Mouse (Mus musculus) urinary bladder, postnatal 4 days (tissue): Measurements from ENCODE around the gene Phlda1.
A peak's percentile ranks its signal among the peaks of the same experiment; 100 is the strongest.
"Not testable (repeated sequence)": the region's sequence is repeated elsewhere in the genome, so short reads cannot be mapped to it uniquely, and the experiment has no call there.

Source experiments
- DNase-seq, 2 experiments: peaks; one replicate each; pipeline ENCODE4 v3.0.0; 2021 to 2022; ENCODE audit warnings: low spot score in 2 of 2

The Phlda1 gene

DNA sequence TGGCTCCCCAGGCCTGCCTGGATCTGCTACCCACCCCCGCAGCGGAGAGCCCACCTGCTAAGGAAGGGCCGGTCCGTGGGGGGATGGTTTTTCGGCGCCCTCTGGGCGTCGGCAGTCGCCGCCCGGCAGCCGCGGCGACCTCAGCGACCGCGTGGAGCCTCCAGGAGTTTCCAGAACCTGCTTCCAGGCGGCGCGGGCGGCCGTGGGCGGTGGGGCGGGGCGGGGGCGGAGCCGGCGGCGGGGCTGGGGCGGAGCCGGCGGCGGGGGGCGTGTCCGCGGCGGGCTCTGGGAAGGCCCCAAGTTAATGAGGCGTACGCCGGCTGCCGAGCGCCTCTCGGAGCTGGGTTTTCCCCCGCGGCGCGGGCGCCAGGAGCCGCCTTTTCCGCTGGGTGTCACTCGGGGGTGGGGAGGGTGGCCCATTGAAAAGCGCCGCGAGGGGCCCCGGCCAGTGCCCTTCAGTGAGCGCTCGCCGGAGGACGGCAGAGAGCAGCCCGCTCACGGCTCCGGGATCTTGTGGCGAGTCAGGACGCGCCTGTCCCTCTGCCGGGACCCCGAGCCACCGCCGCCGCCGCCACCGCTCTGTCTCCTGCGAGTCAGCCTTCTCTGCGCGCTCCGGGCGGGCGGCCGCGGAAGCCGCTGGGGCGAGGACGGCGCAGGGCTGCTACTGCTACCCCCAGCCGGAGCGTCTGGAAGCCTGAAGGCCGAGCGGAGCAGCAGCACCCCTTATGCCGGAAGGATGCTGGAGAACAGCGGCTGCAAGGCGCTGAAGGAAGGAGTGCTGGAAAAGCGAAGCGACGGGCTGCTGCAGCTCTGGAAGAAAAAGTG is at the start of gene Phlda1:
Gene Phlda1 (plus strand): TSS at position 186 of the 825 bp plus-strand sequence.
- DNase-seq = peak; percentile 94 to 96

DNA sequence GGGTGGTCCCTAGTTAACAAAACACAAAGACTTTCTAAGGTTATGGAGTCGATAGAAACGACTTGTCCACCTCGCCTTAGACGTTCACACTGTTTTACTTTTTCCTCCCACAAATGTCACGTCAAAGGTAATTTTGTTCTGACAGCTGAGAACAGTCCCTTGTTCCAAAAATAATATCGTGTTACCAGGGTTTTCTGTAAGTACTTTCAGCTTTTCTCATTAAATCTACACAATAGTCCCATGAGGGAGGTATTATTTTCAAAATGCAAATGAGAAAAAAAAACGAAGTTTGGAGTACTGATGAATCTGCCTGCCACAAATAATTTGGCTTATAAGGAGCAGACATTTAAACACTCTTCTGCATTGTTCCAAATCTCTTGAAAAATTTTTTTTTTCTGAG is 48.0 kb upstream of the Phlda1 start:
- no peak for DNase-seq

DNA sequence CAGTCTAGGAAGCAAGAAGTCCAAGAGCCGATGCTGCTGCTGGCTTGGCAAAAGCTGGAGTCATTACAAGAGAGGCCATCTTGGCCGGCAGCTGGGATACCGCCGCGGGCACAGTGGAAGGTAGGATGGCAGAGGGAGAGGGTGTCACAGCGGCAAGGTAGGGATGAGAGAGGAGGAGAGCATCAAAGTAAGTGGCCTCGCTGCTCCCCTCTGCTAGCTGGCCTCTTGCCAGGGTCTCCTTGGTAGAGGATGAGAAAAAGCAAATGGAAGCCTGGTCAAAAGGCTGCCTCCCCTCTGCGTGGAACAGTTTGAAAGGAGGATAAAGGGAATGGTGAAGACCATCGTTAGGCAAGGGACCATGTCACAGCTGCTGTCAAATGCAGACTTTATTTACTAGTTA is 47.0 kb upstream of the Phlda1 start:
- peak in 1 of 2 experiments; percentile 62 for DNase-seq

DNA sequence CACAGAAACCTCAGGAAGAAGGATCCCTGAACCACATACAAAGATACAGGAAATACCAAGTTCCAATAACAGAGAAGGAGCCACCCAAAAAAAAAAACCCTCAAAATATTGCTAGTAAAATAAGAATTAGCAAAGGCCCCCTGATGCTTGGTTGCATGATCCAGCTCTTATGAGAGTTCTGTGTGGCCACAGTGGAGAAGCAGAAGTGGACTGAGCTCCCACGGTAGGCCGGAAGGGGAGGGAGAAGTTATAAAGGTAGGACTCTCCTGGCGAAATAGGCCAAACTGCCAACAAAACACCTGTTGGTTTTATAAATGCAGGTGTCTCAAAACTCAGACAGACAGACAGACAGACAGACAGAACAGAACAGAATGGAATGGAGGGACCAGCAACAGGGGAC is 46.2 kb upstream of the Phlda1 start:
- DNase-seq = no peak

GRCm38 (mm10) chr10:111460381-111460780 is 45.7 kb upstream of the Phlda1 start:
- no peak for DNase-seq

- DNase-seq = no peak
Observed at GRCm38 (mm10) chr10:111464833-111465232, 41.3 kb upstream of the Phlda1 start.

DNA sequence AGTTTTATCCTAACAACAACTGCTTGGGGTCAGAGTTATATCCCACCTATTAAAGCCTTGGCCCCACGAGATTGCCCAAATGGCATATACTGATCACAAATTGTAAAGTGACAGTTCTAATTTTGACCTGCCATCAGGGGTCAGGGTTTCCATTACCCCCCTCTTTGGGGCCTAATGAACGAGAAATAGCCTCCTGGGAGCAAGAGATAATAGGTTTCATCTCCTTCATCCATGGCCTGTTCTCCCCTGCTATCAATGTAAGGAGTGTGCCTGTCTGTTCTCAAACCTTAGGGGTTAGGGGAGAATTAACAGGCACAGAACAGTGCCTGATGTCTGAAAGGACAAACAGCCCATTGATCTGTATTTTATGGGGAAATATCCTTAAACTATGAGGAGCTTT is 40.7 kb upstream of the Phlda1 start:
- no peak for DNase-seq

DNA sequence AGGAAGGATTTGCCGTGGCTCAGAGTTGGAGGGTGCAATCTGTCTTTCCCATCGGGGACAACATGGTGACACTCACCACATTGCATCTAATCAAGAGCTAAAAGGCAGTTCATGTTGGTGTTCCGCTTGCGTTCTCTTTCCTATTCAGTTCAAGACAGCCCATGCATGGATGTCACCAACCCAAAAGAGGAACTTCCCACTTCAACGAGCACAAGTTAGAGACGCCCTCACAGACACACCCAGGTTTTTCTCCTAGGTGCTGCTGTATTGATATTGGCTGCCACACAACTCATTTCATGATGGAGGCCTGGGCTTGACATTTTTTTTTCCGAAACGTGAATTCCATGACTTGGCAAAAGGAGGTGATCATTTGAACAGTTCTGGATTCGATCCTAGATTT is 34.9 kb upstream of the Phlda1 start:
- no peak for DNase-seq

DNA sequence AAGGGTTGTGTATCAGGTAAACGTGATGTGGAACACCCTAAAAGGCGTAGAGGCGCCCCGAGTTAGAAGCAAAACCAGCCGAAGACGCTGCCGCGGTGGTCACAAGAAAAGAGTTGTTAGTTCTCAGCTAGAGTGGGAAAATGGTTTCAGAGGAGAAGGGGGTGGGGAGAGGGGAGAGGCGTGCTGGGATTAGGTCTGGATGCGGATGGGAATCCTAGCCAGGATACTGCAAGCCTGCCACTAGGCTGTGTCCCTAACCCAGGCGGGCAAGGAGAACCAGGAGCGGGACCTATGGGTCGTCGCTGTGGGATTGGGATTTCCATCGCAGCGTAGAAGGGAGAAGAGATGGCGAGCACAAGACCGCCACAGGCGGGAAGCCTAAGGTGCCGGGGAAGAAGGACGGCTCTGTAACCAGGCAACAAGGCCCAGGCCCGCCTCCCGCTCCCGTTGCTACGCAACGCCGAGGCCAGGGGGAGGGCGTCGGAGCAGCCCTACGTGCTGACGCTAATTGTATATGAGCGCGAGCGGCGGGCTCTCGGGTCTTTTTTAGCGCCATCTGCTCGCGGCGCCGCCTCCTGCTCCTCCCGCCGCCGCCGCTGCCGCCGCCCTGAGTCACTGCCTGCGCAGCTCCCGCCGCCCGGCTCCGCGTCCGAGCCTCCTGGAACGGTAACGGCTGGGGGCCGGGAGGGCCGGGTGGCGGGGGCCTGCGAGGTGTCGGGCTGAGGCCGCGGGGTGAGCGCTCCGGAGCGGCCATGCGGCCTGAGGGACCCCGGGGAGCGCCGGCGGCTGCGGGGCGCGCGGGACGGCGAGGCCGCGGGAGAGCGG is 33.2 kb upstream of the Phlda1 start, which contains the start of gene Nap1l1:
Gene Nap1l1 (plus strand): TSS at position 538 of the 825 bp plus-strand sequence.
- peak; percentile 96 to 97 for DNase-seq

DNA sequence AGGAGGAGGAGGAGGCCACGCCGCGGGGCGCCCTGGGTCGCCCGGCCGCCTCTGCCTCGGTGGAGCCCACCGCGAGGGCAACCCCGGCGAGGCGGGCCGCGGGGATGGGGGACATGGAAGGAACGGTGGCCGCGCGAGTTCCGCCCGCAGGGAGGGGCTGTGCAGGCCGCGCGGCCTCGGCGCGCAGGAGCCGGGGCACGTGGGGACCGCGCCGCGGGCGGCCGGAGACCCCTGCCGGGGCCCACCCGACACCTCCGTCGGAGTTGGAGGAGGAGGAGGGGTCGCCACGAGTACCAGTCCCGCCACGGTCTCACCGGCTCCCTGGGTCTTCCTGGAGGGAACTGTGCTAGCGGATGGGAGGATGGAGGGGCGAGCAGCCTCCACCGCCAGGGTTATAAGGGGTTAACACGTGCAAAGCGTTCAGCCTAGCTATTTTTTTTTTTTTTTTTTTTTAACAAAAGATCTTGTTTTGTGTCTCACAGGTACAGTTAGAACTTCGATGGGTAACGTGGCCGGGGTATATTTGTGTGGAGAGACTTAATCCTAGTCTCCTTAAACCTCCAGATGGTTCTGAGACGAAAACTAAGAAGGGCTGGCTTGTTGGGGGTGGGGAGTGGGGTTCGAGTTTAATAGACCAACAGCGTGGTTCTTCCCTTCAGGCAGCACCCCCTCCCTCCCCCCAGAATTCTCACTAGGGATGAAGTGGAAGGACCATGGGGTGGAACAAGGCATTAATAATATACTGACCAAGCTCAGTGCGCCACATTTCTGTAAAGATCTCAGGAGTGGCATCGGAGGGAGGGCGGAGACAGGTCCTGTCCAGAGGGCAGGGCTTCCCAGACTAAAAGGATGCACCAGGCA is 32.3 kb upstream of the Phlda1 start:
- DNase-seq = peak in 1 of 2 experiments; percentile 55

- DNase-seq = no peak
Observed at GRCm38 (mm10) chr10:111476301-111476700, 29.8 kb upstream of the Phlda1 start.

DNA sequence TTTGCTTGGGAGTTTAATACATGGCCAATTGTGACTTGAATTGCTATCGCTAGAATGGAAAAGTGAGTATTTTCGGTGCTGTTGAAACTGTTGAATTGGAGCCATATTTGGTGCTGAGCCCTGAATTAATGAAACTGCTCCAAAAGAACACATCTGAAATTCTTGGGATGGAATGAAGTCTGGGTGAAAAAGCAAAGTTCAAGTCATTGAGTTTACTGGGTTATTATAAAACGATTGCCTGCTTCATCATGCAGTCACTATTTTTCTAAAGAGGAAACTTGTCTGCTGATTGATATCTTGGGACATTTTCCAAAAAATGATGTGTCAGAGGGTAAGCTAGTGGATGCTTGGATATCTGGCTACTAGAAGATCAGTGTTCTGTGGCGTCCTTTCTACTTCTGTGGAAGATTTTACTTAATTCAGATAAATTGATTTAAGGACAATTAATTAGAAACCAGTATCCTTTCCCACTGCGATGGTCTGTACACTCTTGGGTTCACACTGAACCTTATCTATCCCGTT is 29.0 kb upstream of the Phlda1 start:
- no peak for DNase-seq

DNA sequence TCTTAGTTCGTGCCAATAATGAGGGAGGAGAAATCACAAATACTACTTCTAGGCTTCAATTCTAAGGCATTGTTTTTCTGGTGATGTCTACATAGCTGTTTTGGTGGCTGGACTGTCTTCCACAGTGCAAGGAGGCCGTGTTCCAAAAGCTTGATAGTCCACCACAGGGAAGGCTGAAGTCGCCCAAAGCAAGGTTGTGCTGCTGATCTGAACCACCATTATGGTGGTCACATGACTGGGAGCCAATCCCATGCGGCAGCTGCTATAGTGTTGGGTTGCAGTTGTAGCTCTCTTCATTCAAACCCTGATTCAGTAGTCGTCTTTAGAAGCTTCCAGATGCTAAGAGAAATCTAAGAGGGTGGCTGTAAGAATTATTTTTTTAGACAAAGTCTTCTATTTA is 26.5 kb upstream of the Phlda1 start:
- DNase-seq = no peak

DNA sequence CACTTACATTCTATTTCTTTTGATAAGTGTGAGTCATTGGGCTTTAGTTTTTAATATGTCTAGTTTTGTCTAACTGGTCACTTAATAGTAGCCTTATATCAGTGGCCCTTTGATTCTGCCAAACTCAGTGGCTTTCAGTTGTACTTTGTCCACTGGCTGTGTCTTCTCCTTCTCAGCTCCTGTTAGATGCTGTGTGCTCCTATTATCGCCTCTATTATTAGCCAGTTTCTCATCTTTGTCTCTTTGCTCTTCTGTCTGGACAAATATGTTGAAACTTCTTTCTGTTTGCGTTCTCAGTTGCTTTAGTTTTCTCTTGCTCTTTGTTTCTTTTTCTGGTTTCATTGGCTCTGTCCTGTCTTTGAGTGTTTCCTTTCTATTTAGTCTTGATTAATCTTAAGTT is 23.4 kb upstream of the Phlda1 start:
- DNase-seq = no peak

DNA sequence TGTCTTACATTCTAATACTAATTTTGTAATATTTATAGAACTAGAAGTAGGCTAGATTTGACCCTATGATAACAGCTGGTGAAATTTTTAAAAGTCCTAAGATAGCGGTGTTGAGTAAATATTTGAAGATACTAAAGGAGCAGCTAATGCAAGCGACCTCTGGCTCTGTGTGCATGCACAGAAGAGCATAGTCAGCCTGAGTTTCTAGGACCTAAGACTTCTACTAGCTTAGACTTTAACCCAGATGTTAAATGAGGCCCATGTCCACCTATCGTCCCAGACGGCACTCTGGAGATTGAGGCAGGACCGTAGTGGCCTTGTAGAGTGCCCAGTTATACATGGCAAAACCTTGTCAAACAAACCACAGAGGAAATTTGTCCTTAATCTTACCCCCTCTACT is 22.0 kb upstream of the Phlda1 start:
- no peak for DNase-seq

GRCm38 (mm10) chr10:111488793-111489192 is 17.3 kb upstream of the Phlda1 start:
- DNase-seq = no peak

- not testable (repeated sequence) for DNase-seq
Observed at GRCm38 (mm10) chr10:111490079-111490478, 16.0 kb upstream of the Phlda1 start.

- no peak for DNase-seq
Observed at GRCm38 (mm10) chr10:111495888-111496287, 10.2 kb upstream of the Phlda1 start.

DNA sequence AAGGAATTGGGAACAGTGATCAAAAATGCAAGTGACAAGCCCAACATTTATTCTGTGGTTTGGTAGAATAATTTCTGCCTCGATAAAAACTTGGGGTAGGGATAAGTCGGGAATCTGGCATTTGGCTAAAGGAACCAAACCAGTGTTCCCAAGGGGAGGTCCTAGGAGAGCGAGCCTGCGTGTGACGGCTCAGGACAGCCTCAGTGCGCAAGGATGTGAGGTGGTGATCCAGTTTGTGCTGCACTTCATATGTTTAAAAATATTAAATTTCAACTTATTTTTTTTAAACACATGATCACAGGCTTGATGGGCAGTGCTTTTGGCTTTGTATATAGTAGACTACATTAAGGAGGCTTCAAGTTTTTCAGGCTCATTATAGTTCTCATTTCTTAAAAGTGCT is 6.2 kb upstream of the Phlda1 start:
- DNase-seq = no peak

GRCm38 (mm10) chr10:111503071-111503470 is 3.0 kb upstream of the Phlda1 start:
- peak; percentile 53 to 80 for DNase-seq

DNA sequence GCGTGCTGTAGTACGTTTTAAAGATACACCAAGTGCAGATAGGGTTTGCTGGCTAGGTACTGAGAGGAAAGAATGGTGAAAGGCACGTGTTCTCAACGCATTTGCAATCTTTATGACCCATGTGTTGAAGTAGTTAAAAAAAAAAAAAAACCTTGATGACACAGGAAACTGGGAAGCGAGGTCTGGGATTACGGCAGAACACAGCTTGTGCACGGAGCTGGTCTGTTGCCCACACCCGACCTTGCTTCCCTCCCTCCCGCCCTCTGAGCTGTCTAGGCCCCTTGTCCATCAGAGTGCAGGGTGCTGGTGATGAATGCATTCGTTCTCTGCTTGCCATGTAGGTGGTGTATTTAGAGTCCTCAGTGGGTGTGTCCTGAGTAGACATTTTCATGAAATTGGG is 2.4 kb upstream of the Phlda1 start:
- DNase-seq = no peak

GRCm38 (mm10) chr10:111504606-111505005 is 1.5 kb upstream of the Phlda1 start:
- DNase-seq = no peak
